Mouse (Mus musculus) brown adipose tissue, adult 24 weeks (tissue): ENCODE data around the gene Spata21. TPM values are rescaled to one million over a fixed set of nuclear protein-coding genes. Genes with fewer than 3 reads are reported as not detected.
"Not testable (repeated sequence)": the region's sequence is repeated elsewhere in the genome, so short reads cannot be mapped to it uniquely, and the experiment has no call there.

Experiments used
- H3K27ac ChIP-seq: fragments of 200-500 bp; replicated peaks from 2 replicates; pipeline ENCODE4 v1.5.1; 2012; ENCODE audit warnings: low read depth, mild to moderate bottlenecking, low read length
- H3K4me1 ChIP-seq: fragments of 200-500 bp; 2 replicates; pipeline ENCODE4 v1.6.1; 2012; ENCODE audit warnings: low read length, mixed read lengths; ENCODE audit not compliant: control insufficient read depth, insufficient read depth, insufficient read length
- H3K4me3 ChIP-seq: fragments of 200-500 bp; 2 replicates; pipeline ENCODE4 v1.5.1; 2012; ENCODE audit warnings: low read depth, mild to moderate bottlenecking, low read length, moderate library complexity; ENCODE audit not compliant: insufficient read depth
- polyA plus RNA-seq: library from polyadenylated mRNA; stranded (reverse); fragments of >200 nt; gene quantifications from 2 replicates; pipeline ENCODE4 v1.2.4, GENCODE M21; 2012; ENCODE audit not compliant: missing spikeins, insufficient read depth, insufficient read length

Spata21 gene
- polyA plus RNA-seq, 1 experiment = not detected

- Histone ChIP-seq H3K4me1 (peaks cover 58% of the 10 kb centered on the region), H3K4me3 (no peak overlapping the region), H3K27ac (0 out of 2 replicates have a peak overlapping the region, but pooled peaks have one; percentile 14)
Measured at GRCm38 (mm10) chr4:141131531-141132061, 43.5 kb downstream of the Spata21 start.

DNA sequence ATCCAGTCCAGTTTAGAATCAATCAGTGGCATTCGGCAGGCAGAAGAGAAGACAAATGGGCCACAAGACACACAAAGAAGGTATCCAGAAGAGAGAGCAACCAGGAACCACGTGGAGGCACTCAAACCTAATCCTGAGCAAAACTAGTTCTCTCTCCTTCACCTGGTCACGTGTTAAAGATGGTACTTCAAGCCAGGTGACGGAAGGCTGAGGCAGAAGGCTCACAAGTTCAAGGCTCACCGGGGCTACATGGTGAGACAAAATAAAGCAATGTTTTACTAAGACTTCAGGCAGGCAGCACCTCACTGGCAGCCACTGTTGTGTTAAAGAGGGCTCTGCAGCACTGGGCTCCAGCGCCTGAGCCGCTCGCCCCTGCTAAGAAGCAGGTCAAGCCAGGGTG, 44.1 kb downstream of the Spata21 start:
- Histone ChIP-seq H3K27ac (0 out of 2 replicates have a peak overlapping the region, but pooled peaks have one; percentile 14), H3K4me3 (no peak overlapping the region), H3K4me1 (peaks cover 64% of the 10 kb centered on the region)

- Histone ChIP-seq H3K4me3 (no peak overlapping the region), H3K4me1 (peaks cover 67% of the 10 kb centered on the region), H3K27ac (no peak overlapping the region; the same call in 1 of the 2 replicates)
Measured at GRCm38 (mm10) chr4:141133227-141133626, 45.1 kb downstream of the Spata21 start.

DNA sequence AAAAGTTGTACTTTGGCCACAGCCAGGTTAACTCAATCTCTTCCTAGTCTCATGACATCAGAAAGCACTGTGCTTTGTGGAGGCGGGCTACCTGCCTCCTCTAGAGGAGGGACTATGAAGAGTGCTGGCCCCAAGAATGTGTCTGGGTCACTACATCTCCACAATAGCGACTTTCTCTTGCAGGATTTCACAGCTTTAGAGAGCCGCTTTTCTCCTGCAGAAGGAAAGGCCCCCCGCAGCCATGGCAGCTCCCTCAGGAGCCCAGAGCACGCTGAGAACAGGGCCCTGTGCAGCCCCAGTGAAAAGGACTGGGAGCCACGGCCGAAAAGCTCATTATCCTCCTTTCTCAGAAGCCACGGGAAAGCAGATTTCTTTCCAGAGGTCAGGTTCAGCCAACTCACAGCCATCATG, 45.9 kb downstream of the Spata21 start:
- H3K4me1 ChIP-seq = peaks cover 67% of the 10 kb centered on the region
- H3K4me3 ChIP-seq = no peak overlapping the region
- H3K27ac ChIP-seq = no peak overlapping the region

DNA sequence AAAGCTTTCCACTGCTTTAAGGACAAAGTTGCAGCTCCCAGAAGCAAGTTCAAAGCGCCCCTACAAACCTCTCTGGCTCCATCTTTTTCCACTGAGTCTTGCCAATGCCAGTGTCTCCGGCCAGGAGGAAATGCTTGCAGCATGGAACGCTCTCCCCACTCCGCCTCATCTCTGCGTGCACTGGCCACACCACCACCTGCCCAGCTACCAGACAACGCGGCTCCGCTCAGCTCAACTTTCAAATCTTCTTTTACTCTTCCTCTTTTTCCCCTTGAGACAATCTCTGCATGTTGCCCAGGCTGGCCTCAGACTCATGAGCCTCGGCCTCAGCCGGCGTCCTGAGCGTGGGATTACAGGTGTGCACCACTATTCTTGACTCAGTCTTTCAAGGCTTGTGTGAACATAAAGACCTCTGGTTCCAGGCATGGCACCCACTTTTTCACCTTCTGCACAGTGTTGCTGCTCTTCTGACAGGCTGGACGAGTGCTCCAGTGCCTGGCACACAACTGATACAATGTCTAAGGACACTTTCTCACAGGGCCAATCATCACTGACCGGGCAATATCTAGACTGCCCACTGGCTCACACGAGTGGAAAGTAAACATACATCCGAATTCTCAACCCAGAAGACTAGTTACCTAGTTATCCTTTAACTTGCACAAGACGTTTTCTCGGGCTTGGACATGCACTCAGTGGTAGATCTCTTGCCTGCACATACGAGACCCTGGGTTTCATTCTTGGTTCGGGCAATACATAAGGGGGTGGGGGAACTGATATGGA, 46.8 kb downstream of the Spata21 start:
- Histone ChIP-seq H3K27ac (no peak overlapping the region), H3K4me1 (peaks cover 60% of the 10 kb centered on the region), H3K4me3 (no peak overlapping the region)

GRCm38 (mm10) chr4:141136126-141136525, 48.0 kb downstream of the Spata21 start:
- no peak overlapping the region for H3K27ac ChIP-seq
- peaks cover 53% of the 10 kb centered on the region for H3K4me1 ChIP-seq
- no peak overlapping the region for H3K4me3 ChIP-seq

DNA sequence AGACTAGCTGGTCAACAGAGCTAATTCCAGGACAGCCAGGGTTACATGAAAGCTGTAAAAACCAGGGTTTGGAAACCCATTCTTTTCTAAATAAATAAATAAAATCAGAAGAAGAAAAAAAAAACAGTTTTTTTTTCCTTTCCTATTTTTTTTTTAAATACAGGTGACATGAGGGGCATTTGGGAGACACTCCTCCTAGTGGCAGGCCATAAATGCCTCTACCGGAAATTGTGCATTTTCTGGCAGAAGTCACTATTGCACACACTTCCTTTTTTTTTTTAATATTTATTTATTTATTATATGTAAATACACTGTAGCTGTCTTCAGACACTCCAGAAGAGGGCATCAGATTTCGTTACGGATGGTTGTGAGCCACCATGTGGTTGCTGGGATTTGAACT, 49.6 kb downstream of the Spata21 start:
- not testable (repeated sequence) for H3K27ac ChIP-seq, H3K4me3 ChIP-seq
- H3K4me1 ChIP-seq = peaks cover 38% of the 10 kb centered on the region

DNA sequence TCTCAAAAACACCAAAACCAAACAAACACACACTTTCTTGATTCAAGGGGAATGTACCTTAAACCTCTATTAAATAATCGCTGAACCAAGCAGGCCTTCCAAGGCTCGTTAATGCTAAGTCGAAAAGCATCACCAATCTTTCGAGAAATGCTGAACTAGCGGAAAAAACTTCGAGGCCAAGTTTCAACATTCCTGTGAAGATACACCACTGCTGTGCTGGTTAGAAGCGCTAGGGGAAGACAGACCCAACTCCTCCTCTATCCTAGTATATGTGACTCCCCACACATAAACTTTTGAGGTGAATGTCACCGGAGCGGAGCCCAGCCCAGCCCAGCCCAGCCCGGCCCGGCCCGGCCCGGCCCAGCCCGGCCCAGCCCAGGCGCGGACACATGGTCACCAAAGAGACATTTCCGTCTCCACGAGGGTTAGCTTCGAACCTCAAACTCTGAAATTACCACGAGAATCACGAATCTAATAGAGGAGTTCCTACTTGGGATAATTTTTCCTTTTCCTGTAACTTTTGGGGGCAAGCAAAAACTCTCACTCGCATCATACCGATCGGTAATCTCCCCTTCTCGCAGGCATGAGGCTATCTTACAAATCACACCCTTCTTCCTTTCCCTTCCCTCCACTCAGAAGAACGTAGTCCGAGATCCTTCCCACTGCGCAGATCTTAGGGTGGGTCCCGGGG, 50.4 kb downstream of the Spata21 start:
- H3K4me1 ChIP-seq = peaks cover 34% of the 10 kb centered on the region
- H3K4me3 ChIP-seq = peak overlapping the region; percentile 90
- peak overlapping the region; percentile 94 for H3K27ac ChIP-seq

GRCm38 (mm10) chr4:141139116-141139970, 51.2 kb downstream of the Spata21 start, which contains the start of gene Szrd1:
Gene Szrd1, minus strand, starts transcription at chr4:141139775.
- Histone ChIP-seq H3K27ac (peak within 1 kb of the TSS; percentile 94), H3K4me3 (peak within 1 kb of the TSS; percentile 90), H3K4me1 (peaks cover 29% of the 10 kb centered on the region)

DNA sequence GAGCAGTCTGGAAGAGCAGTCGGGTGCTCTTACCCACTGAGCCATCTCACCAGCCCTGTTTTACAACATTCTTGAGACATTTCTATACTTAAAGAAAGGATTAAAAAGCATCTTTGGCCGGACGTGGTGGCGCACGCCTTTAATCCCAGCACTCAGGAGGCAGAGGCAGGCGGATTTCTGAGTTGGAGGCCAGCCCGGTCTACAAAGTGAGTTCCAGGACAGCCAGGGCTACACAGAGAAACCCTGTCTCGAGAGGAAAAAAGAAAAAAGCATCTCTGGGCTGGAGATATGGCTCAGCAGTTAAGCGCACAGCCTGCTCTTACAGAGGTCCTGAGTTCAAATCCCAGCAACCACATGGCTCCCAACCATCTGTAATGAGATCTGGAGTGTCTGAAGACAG, 52.2 kb downstream of the Spata21 start:
- not testable (repeated sequence) for H3K4me3 ChIP-seq, H3K27ac ChIP-seq
- peaks cover 19% of the 10 kb centered on the region for H3K4me1 ChIP-seq

DNA sequence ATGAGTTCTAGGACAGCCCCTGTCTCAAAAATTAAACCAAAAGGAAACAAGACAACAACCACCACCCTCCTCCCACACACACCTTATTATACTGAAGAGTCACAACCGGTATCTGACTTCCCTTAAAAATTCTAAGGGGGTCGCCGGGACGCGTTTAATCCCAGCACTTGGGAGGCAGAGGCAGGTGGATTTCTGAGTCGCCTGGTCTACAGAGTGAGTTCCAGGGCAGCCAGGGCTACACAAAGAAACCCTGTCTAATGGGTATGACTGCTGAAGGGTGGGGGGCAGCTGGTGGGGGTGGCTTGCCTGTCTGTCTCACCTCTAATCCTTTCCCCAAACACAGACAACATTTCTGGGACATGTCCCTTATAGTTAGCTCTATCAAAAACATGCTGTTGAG, 52.8 kb downstream of the Spata21 start:
- peaks cover 15% of the 10 kb centered on the region for H3K4me1 ChIP-seq
- no peak overlapping the region for H3K27ac ChIP-seq

GRCm38 (mm10) chr4:141142285-141142811, 54.2 kb downstream of the Spata21 start:
- Histone ChIP-seq H3K4me3 (peak overlapping the region; percentile 33), H3K27ac (peak overlapping the region; percentile 2; the same call in 1 of the 2 replicates), H3K4me1 (peaks cover 5% of the 10 kb centered on the region)

More for the DNA sequence above, 52.8 kb downstream of the Spata21 start:
- no peak overlapping the region for H3K4me3 ChIP-seq

DNA sequence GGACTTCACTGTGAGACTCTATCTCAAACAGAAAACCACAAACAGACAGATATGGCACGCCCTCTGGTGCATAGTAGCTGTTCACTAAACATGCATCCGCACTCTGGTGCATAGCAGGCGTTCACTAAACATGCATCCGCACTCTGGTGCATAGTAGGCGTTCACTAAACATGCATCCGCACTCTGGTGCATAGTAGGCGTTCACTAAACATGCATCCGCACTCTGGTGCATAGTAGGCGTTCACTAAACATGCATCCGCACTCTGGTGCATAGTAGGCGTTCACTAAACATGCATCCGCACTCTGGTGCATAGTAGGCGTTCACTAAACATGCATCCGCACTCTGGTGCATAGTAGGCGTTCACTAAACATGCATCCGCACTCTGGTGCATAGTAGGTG, 57.0 kb downstream of the Spata21 start:
- H3K4me1 ChIP-seq, H3K4me3 ChIP-seq, H3K27ac ChIP-seq: not testable (repeated sequence)

DNA sequence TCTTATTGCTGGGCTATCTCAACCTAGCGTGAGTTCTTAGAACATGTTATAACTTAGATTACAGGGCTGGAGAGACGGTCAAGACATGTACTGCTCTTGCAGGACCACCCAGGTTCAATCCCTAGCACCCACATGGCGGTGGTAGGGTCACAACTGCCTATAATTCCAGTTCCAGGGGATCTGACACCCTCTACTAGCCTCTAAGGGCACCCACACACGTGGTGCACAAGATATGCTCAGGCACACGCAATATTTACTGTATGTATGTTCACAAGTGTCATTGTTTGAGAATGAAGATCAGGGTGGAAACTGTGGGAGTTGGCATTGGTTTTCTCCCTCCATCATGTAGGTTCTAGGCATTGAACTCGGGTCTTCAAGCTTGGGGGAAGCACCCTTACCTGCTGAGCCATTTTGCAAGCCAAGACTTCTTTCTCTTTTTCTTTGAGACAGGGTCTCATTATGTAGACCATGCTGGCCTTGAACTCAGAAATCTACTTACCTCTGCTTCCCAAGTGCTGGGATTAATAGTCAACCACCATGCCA, 58.4 kb downstream of the Spata21 start:
- Histone ChIP-seq H3K4me1 (peaks cover 3% of the 10 kb centered on the region; the same call in 1 of the 2 replicates), H3K4me3 (no peak overlapping the region), H3K27ac (peak overlapping the region; percentile 33; the same call in 1 of the 2 replicates)
